Comparison of ENCODE assay signal across 8 mouse cellular contexts in genomic region chr3:36571827-36572378, GRCm38 (mm10). TPM values are rescaled to one million over a fixed set of nuclear protein-coding genes. Genes with fewer than 3 reads are reported as not detected.
DNase-seq lines count a peak whose midpoint lies in the region; ATAC-seq and TF ChIP-seq lines count a peak whose summit lies in the region.

Gene Ccna2 (minus strand): TSS chr3:36572150.

- no peaks in the 10 kb centered on the region for H3K9me3 ChIP-seq in ES-E14 (ENCODE audit: control insufficient read depth, insufficient read depth, low read depth, low read length)
- H3K9me3 ChIP-seq in forebrain, embryonic 15.5 days: no peaks in the 10 kb centered on the region

- H3K4me3 ChIP-seq in ES-E14 (ENCODE audit: insufficient read depth in 1 of 2, low read depth in 1 of 2, low read length in 2 of 2, poor library complexity in 1 of 2, severe bottlenecking in 1 of 2): peak within 1 kb of the TSS; percentile 91 to 99
- H3K4me3 ChIP-seq in forebrain, embryonic 15.5 days: peak within 1 kb of the TSS; percentile 63
- peak within 1 kb of the TSS; percentile 50 for H3K4me3 ChIP-seq in lung, adult 2 months (replicated peaks; ENCODE audit: extremely low read depth, low read depth, low read length)

- peak; percentile 96 for DNase-seq in ES-E14 (ENCODE audit: low read depth, low spot score)
- peak; percentile 99 for DNase-seq in cerebellum, adult 11-12 months
- DNase-seq in heart, postnatal 25 days (ENCODE audit: low spot score): peak; percentile 96
- DNase-seq in layer of hippocampus, adult 18-20 months (ENCODE audit: low spot score in 2 of 2): peak; percentile 97 to 99
- peak; percentile 95 for DNase-seq in lung, adult 2 months
- peak; percentile 97 to 98 for DNase-seq in thymus, adult 18-20 months

- peak; percentile 70 for TF ChIP-seq CTCF in lung, adult 2 months (IDR thresholded peaks at IDR 0.05; ENCODE audit: insufficient read depth, low read length)

- intact Hi-C loops in heart, postnatal 25 days (cut with DNase I): loop anchor here (2.0 kb wide), 1 partner anchor 19 kb away; the partner anchor contains the start of gene Exosc9

- H3K4me1 ChIP-seq in ES-E14 (ENCODE audit: control insufficient read depth in 2 of 2, insufficient read depth in 2 of 2, low read length in 2 of 2, poor library complexity in 1 of 2): no peaks in the 10 kb centered on the region
- peaks cover 26% of the 10 kb centered on the region for H3K4me1 ChIP-seq in forebrain, embryonic 15.5 days
- H3K4me1 ChIP-seq in lung, adult 2 months (ENCODE audit: control insufficient read depth, insufficient read depth, low read length): peaks cover 4% of the 10 kb centered on the region; the same call in 1 of the 2 replicates

- peak within 1 kb of the TSS; percentile 73 for H3K27ac ChIP-seq in ES-E14 (ENCODE audit: insufficient read depth, low read depth, low read length, poor library complexity, severe bottlenecking)
- peak within 1 kb of the TSS; percentile 93 for H3K27ac ChIP-seq in forebrain, embryonic 15.5 days (replicated peaks)

- ATAC-seq in forebrain, embryonic 15.5 days (replicated peaks): peak; percentile 100
- peak; percentile 96 for ATAC-seq in neutrophil, adult 5-6 weeks (ENCODE audit: extremely low read depth, insufficient number of reproducible peaks, low FRiP score, poor library complexity, severe bottlenecking)

- H3K9ac ChIP-seq in ES-E14 (ENCODE audit: insufficient read depth, low read depth, low read length, poor library complexity, severe bottlenecking): peak within 1 kb of the TSS; percentile 98
- H3K9ac ChIP-seq in forebrain, embryonic 15.5 days (replicated peaks): peak within 1 kb of the TSS; percentile 63

- no peaks in the 10 kb centered on the region for H3K27me3 ChIP-seq in forebrain, embryonic 15.5 days

- in situ Hi-C loops in ES-E14 (cut with MboI; ENCODE audit: low sequenced_read_pairs in 2 of 2, unreplicated experiment in 2 of 2): no loop called here

- peaks cover 15% of the 10 kb centered on the region for H3K36me3 ChIP-seq in ES-E14 (ENCODE audit: control insufficient read depth, insufficient read depth, low read length, poor library complexity, severe bottlenecking)
- peaks cover 25% of the 10 kb centered on the region for H3K36me3 ChIP-seq in forebrain, embryonic 15.5 days

- WGBS in forebrain, embryonic 15.5 days: under 1% methylated on average over 60 of the region's 60 CpGs
- under 1% methylated on average over 60 of the region's 60 CpGs for WGBS in lung, adult 2 months

- peak; percentile 51; the same call in 1 of the 2 replicates for TF ChIP-seq POLR2A in lung, adult 2 months (IDR thresholded peaks at IDR 0.05; ENCODE audit: borderline replicate concordance, extremely low read depth, low read depth, low read length)

- H3K4me2 ChIP-seq in forebrain, embryonic 15.5 days (replicated peaks): peak within 1 kb of the TSS; percentile 85

TF ChIP-seq in ES-E14, 5 proteins besides CTCF, POLR2A, EP300 and RAD21:
- no peak for TF ChIP-seq ZNF384 (IDR thresholded peaks at IDR 0.05; ENCODE audit: low read depth, low read length)
- peak; percentile 66; the same call in 1 of the 2 replicates for TF ChIP-seq HCFC1 (IDR thresholded peaks at IDR 0.05; ENCODE audit: borderline replicate concordance, insufficient read depth, low read length)

RNA-seq across cellular contexts. Expression of gene Ccna2, which starts in this region (rescaled TPM):
- 101 and 127 TPM in 2 replicates for total RNA-seq in ES-E14 (2012; rRNA removed)
- polyA plus RNA-seq in forebrain, embryonic 15.5 days (2015; fragmentation: Nextera tagmentation; extraction: Ambion mirVana): 90.1 and 101 TPM in 2 replicates
- total RNA-seq in heart, postnatal 25 days (2021): 1 to 10 TPM; 1.3 to 1.6 TPM
- under 1 TPM; 0.54 to 0.74 TPM for total RNA-seq in layer of hippocampus, adult 18-20 months (2021)
- 4.3 and 4.7 TPM in 2 replicates for polyA plus RNA-seq in lung, adult 2 months (2012; rRNA removed)
- 0.49 TPM in 1 of 2 replicates, not detected in the other for total RNA-seq in neutrophil, adult 5-6 weeks (2017)

Comparison
In these comparisons a context has a peak if more than half of its experiments do, and no peak if none do; other contexts are left out.
1. Peak in every context shown above with its lines: DNase-seq, ATAC-seq, H3K4me3 ChIP-seq and H3K27ac ChIP-seq.
2. RNA of gene Ccna2 (total RNA-seq): 101 to 127 TPM in ES-E14; 1.3 to 1.6 TPM in heart, postnatal 25 days, 0.54 to 0.74 TPM in layer of hippocampus, adult 18-20 months and 0.49 TPM in neutrophil, adult 5-6 weeks; every median in the first group is over 10 times any median in the second.
3. RNA of gene Ccna2 (polyA plus RNA-seq): 90.1 to 101 TPM in forebrain, embryonic 15.5 days; 4.3 to 4.7 TPM in lung, adult 2 months; every median in the first group is over 10 times any median in the second.
4. Peak in DNase-seq in layer of hippocampus, adult 18-20 months; RNA of the gene not detected or under 1 TPM.
5. Peak in ATAC-seq in neutrophil, adult 5-6 weeks; RNA of the gene not detected or under 1 TPM.